Mouse (Mus musculus): ENCODE measurements around the gene Ptn.

The Ptn gene

DNA sequence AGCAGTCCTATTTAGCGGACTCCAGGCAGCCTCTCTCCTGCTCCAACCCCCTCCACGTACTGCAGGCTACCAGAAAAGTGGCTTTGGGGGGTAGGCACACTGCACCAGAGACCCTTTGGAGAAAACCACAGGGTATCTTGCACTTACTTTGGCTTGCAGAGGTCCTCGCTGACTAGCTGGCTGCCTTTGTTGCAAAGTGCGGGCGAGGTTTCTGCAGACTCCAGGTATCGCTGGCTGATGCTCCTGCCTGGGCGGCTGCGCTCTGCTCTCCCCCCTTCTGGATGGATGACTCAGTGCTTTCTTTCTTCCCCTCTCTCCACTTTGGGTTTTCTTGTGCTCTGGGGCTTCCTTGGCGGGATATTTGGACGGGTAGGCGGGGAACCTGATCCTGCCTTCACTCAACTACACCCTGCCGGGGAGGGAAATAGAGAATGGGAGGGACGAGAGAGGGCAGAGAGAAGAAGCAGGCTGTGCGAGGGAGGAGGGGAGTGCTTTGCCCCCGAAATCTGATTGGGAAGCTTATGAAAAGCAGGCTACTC lies at the start of gene Ptn:
TSS of gene Ptn (minus strand) at position 474 of the 539 bp plus-strand sequence.
- no peak for DNase-seq

DNA sequence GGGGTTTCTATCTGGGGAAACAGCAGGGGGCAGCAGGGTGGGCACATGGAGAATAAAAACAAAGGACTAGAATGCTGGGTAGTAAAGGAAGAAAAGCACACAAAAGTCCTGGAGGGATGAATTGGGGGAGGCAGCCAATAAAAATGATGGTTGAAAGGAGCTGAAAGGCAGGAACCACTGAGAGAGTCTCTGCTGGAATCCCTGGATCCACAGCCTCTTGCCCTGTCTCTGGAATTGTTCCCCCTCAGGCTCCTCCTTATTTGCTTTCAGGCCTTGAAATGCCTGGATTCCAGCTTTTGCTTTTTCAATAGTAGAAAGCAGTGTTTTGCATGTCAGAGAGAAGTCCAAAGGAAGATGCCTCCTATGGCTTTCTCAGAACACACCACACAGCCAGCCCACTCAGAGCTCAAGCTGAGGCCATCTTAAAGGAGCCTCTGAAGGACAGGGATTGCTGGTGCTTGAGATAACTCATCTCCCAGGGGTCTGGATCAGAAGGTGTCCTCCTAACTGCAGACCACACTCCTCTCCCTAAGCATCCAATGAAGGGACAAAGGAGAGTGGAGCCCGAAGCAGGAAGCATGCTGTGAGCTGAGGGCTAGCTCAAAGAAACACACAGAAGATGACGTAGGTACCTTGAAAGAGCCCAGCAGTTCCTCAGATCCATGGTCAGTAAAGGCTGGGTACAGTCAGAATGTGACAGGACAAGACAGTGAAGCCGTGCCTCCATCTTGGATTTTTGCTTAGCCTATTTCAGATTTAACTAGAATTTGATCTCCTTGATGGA lies 48.4 kb upstream of the Ptn start:
- no peak for DNase-seq

DNA sequence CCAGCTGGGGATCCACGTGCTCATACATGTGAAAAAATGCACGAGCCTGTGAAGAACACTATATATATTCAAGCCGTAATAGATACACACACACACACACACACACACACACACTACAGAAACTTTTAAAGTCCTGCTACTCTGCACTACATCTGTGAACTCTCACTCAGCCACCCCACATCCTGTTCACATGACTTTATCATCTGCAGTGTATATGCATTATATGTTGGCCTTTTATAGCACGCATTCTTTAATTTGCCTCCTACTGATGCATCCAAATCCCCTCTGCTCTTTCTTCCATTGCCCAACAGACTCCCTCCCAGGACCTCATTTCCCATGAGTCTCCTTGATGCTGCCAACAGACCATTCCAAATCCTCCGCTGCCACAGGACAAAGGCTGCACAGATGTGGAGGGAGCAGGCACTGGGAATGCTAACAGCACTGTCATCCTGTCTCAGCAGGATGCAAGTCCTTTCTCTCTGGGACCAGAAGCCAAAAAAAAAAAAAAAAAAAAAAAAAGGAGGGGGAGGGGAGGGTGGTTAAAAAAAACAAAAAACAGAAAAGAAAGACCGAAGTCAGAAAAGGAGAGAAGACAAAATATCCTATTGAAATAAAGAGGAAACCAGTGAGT lies 47.7 kb upstream of the Ptn start:
- DNase-seq: no peak

DNA sequence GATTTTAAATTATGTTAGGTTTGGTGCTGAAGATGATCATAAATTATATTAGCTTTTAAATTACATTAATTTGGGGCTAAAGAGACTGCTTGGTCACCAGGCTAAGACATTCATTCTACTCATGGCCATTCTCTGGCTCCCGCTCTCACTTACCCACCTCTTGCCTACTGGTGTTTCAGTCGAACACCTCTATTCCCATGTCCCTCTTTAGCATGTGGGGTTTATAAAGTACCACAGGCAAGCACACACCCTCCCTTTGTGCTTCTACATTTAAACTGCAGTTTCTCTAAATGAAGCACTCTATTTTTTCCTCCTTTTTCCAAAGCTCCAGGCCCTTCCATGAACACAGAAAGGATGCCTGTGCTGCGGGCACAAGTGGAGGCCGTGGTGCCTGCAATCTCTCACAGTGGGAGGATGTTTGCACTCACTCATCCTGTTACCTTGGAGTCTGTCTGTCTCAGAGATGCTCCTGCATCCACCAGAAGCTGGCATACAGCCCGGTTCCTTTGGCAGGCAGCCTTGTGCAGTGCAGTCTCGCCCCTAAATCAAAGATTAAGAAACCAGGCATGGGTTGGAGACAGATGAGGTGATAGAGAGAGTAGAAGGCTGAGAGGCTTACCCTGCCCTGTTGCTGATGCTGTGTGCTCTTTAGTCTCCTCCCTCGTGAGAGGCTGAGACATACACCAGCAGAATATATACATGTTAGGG lies 40.6 kb upstream of the Ptn start:
- peak; percentile 28 for DNase-seq

DNA sequence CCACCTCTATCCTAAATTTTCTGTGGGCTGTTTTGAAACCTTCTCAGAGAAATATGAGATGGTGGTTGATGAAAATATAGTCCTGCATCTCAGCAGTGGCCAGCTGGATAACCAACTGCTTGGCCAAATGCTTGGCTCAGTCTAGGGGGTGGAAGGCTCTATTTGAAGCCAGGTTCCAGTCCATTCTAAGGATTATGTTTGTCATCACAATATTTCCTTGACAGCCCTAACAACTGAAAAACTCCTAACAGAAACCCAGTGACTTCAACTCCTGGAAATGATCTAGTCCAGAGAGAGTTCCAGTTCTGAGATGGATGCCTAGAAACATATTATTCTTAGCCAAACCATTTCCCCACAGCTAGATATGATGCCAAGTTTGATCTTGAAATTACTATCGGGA lies 35.3 kb upstream of the Ptn start:
- DNase-seq: no peak

DNA sequence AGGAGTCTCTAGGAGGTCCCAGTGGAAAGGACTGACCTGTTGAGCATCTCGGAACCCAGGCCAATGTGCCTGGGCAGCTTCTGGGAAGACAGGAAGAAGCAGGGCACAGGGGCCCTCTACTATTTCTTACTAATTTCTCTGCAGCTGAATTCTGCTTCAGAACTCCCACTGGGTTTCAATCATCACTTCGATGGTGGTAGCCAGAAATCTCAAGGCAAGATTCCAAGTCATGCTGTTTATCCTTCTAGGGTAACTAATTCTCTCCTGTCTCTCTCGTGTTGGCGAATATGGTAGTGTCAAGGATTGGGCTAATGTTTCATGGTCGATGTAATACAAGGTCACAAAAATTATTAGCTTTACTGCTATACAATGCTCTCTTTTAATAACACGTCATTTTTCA lies 34.2 kb upstream of the Ptn start:
- no peak for DNase-seq

DNA sequence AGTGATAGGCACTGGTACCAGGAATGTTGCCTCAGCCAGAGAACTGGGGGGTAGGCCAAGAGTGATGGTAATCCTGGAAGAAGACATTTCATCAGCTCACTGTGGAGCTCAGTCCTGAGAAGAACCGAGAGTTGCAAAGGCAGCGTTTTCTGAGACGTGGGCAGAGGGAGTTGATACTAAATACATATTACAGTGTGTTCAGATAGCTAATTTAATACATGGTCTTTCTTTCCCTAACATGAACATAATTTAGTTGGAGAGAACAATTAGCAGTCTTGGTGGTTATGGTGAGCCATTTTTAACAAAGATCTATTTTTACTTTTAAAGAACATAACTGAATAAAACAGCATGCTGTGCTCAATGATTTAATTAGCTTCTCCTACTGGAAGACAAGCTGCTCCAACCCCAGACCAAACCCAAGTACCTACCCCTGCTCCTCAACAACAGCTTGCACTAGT lies 33.0 kb upstream of the Ptn start:
- no peak for DNase-seq

DNA sequence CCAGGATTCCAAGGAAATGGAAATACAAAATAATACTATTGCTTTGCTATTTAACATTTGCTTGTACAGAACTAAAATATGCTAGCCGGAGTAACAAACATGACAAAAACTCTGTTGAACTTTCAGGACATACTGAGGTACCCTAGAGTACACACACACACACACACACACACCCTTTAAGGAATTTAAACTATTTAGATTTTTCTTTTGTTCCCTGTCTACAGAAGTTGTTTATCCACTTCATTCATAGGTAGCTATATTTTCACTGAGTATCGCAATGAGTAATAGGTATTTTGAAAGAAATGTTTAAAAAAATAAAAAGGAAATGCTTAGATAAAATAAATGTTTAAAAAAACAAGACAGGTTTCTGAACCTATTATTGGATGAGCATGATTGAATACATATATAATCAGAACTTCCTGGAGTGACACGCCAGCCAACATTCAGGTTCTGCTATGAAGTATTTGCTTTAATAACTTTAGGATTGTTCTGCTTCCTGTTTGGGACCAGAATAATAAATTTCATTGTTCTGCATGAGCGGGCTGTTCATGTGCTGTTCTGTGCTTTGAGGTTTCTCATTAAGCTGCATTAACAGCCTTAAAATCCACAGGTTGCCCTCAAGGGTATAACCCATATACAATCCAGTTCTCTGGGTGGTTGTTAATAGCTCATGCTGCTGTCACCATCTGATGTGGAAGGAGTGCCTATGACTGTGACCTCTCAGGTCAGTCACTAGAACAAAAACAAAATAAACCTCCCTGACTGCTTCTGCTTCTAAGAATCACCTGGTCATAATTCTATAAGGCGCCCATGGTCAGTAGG lies 32.3 kb upstream of the Ptn start:
- no peak for DNase-seq

DNA sequence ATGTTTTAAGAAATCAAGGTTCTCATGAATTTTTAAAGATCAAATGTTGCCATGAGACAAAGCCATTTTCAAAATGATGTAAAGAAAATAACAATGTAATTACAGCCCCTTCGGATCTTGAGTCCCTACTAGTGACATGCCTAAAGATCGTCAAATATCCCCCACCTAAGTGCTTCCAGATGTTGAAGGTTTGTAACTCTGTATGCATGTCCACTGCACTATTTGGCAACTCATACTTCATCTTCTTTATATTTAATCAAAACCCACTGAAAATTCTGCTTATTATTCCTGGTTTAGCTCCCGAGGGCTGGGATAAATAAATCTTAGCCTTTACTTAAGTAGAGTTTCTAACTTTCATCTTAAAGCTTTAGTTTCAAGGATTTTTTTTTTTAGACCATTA lies 31.7 kb upstream of the Ptn start:
- no peak for DNase-seq

DNA sequence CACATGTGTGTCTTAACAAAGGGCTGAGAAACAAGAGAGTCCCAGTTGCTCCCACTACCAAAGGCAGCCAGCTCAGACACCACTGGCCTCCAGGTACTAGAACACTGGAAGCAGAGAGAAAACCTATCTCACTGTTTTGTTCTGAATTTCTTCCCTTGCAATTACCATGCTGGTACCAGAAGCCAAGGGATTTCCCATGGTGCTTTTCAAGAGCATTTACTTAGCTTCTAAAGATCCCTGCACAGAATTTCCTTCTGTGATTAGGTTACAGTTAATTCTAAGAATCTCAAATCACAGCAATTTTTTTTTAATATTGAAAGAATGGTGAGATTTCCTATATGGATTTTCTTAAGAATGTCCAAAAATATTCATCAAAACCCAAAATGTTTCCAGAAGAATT lies 31.2 kb upstream of the Ptn start:
- no peak for DNase-seq

DNA sequence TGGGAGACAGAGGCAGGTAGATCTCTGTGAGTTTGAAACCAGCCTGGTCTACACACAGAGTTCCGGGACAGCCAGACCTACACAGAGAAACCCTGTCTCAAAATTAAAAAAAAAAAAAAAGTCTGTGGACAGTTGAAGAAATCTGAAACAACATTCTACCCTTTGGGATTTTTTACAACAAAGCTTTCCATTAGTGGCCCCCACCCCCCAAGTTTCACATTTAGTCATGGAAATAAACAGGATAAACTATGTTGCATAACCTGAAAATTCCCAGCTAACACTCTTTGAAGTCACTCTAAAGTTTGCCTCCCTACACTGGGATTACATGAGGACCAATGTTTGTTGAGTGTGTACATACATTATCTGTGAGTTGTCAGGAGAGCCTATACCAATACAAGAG lies 28.7 kb upstream of the Ptn start:
- no peak for DNase-seq

DNA sequence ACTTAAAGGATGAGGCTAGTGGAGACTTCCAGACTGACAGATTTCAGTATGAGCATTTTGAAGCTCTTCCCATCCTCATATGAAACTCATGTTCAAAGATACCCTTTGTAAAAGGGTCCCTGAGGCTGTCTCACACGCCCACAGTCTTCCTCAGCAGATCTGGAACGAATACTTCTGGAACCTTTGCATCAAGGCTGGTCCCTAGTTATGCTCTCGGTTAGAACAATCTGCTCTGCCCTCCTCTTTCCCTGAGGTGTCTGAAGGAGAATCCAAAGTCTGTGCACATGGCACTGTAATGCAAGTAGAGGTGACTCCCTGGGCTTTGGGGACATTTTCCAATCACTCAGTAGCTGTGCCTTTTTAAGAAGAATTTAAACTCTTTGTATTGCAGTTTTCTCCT lies 25.3 kb upstream of the Ptn start:
- no peak for DNase-seq

DNA sequence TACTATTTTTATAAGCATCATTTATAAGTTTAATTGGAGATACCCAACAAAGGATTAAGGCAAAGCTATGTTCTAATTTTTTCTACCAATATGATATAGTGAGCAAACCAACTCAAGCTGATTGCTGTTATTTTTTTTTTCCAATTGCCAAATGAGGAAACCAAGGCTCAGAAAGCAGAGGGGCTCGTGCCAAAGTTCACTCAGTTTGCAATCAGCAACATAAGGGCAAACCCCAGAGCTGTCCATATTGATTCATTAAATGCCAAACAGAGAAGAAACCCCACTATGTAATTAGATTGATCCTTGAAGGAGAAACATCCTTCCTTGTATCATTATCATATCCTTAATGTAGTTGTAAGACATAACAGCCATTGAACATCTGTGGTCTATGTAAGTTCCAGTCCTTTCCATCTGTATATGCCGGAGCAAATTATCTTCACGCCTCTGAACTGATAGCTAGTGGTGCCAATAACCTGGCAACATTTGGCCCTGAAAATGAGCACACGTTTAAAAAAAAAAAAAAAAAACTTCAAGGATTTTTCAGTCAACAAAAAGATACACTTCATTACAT lies 24.8 kb upstream of the Ptn start:
- DNase-seq: no peak

DNA sequence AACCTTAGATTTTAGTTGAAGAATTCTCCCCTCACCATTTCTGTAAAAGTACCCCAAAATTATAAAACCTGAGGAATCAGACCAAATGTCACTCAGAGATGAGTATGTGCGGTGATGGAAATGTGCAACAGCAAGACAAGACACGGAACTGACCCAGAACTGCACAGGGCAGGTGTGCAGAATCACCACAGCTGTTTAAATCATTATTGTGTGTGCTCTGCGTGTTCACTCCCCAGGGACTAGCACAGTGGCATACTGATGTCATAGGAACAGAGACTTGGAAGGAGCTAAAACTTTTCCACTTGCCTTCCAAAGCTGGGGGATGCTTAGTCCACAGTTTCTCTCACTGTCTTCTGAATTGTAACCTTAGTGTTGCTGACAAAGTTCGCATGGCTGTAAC lies 22.7 kb upstream of the Ptn start:
- no peak for DNase-seq

DNA sequence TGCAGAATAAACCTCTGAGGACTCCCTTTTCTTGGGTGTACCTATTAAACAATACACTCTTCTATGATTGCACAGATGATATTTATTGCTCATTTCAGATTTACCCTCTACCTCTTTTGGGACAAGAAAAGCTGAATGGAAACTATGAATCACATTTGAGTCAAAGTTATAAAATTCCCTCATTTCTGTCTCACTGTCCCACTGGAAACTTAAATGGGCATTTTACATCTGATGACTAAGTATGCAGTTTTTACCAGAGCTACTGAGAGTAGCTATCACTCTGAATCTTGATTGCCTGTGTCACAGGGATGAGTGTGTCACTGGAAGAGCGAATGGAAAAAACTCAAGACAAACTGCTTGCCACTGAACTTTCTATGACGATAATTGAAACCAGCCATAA lies 22.2 kb upstream of the Ptn start:
- DNase-seq: no peak

DNA sequence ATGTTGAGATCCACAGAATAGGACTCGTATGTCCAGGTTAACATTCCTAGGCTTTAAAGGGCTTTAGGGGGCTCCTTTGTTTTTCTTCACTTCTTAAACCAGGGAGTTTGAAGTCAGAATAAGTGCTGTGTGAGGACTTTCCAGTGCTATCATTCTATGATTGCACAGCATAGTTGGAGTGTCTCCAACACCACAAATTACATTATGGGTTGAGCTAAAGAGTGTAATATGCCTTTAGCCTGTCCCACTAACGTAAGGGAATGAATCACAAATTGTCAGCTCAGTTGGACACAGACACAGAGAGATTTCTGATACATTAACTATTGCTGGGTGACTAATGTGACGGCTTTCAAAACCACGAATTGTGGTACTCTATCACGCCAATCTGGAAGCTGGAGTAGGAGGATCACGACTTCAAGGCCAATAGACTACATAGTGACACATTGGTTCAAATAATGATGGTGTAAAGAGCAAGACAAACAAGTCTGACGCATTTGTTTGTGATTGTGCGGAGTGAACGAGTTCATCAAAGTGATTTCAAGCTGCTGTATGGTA lies 20.4 kb upstream of the Ptn start:
- no peak for DNase-seq

DNA sequence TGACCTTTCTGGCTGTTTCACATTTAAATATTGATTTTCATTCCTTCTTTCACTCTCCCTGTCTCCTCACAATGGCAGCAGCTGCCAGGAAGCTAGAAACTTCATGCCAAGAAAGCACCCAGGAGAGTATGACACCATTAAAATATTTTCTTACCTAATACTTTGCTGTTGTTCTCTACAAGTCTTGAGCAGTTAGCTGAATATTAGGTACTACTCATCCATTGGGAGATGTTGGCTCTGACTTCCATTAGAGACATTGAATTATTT lies 9.7 kb upstream of the Ptn start:
- no peak for DNase-seq

DNA sequence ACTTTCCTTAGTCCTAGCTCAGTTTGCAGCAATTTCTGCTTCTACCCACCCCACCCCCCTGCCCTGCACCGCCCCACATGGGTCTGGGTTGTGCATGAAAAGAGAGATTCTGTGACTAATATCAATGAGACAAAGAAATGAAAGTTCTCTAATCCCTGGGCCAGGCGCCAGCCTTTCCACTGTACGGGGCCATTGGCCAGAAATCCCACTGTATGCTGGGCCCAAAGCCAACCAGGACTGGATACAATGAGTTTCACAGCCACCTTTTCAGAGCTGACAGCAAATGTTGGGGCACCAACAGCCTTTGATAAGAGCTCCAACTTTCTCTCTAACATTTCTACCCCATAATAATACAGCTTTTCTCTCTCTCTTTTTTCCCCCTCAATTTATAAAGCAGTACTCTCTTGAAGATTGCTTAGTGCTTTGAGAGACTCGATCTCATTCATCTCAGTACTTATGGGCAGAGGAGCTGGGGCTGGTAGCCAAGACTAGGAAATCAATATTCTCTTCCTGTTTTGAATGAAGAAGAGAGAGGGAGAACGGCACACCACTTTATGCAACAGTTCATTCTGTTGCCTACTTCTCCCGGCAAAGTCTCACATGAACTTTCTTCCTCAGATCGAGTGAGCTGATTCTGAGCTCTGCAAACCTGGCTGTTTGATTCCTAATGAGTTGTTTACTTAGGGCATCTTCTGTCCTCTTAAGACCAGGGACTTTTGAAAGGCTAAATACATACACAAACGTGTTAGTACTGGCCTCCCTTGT lies 9.2 kb upstream of the Ptn start:
- peak; percentile 60 for DNase-seq

DNA sequence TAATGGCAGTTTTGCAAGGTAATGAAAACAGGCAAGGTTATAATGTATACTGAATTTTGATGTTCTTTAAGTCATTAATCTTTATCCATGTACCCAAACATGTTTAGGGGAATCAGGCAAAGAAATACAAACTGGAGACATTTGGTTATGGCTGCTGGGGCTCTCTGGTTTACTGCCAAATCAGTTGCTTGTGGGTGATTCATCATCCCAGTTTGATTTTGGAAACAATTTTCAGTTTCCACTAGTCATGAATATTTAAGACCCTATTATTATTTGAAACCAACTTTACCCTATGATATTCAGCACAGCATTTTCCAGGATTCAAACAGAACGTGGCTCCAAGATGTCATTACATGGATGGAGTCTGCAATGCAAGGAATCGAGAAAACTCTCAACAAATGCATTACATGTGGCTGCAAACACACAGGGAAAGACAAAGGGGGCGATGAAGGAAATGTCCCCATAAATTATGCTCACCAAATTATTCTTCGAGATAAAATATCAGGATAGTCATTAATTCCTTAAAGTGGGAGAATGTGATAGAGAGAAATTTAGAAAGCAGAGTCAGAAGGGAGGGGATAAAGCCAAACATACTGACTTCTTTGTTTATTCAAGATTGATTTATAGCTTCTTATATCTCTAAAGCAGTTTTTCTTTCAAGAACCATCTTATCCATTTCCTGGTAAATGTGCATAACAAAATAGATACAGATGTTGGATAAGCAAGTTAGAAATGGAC lies 8.4 kb upstream of the Ptn start:
- DNase-seq: no peak

DNA sequence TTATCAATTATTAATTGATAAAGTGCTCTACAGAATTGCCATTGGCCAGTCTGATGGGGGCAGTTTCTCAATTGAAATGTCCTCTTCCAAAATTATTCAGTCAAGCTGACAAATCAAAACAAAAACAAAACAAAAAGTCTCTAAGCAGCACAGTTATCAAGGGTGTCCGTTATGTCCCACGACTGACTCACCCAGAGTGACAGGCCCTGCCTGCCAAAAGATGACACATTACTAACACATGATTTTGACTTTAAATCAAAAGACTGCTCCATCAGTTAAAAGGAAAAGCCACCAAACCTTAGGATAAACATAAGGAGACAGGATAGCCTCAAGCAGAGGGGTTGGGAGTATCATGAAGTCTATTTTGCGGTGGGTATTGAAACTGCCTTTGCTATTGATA lies 6.6 kb upstream of the Ptn start:
- no peak for DNase-seq

DNA sequence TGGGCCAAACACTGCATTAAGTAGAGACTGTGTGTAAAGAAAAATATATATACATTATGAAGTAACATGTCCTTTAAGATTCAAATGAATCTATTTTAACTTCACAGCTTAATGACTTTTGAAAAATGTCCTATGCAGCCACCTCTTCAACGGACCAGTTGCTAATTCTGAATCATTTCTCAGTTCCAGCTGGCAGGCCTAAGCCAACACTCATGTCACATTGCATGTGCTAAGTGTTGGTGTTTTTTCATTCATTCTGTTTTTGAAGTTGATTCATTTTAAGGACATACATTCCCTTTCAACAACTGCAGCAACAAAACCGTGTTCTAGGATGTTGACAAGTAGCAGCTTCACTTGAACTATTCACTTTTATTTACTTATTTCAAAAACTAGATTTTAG lies 6.0 kb upstream of the Ptn start:
- DNase-seq: no peak

All from lung, postnatal 36 days (tissue).